Mouse (Mus musculus) cerebral cortex, adult 2 months (tissue): ENCODE measurements around the gene Tmem88b.

Experiments used
- WGBS: fragments of 180-500 bp; shearing (Covaris S2); methylation state at CpG from one replicate; pipeline ENCODE4 v1.1.7; 2018; 5-methylcytosine and 5-hydroxymethylcytosine counted together

The Tmem88b gene

DNA sequence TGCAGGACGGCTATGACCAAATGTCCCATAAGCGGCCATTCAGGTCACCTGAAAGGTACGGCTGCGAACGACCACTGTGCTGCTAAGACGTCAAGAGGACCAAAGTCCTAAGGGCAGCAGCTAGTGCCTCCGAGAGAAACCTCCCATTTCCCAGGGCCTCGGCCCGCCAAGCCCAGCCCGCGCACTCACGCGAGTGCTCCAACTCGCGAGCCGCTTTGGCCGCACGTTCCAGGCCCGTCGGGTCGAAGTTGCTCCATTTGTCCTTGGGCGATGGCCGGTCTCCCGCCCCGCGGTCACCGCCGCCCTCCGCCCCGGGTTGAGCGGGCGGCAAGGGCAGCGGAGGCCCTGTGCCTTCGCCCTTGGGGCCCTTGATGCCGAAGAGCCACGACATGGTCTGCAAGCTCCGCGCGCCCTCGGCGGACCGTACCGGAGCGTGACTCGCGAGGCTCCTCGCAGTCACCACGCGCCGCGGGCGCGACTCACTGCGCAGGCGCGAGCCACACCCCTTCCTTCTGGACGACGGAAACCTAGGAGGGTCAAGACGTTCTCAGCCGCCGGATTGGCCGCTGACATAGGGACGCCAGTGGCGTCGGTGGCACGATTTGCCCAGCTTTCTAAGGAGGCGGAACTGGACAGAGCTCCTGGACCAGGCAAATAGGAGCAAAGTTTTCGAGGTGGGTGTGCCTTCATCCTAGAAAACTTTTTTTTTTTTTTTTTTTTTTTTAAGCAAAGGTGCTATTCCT lies 24.9 kb downstream of the Tmem88b start, which contains the start of gene Atad3a:
Gene Atad3a (minus strand): TSS at position 481 of the 743 bp plus-strand sequence.
- under 1% methylated on average over 68 of the region's 68 CpGs for WGBS

GRCm38 (mm10) chr4:155759862-155760612 lies 25.6 kb downstream of the Tmem88b start:
- WGBS: 2% methylated on average over 10 of the region's 10 CpGs

DNA sequence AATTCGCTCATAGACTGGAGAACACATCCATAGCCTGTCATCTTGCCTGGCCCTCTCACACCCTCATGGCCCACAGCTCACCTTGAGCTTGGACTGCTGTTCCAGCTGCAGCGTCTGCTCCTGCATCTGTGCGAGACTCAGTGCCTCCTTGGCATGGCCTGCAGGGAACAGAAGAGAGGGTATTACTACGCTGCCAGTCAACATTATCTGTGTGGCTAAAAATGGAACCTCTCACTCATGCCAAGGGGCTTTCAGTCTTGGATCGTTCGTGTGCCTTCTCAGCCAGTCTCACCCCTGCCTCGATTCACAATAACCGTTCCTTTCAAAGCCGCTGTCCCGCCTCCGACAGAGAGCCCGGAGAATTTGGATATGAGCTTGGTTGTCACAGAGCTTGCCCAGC lies 28.7 kb downstream of the Tmem88b start:
- 64% methylated on average over 12 of the region's 12 CpGs for WGBS

- 69% methylated on average over 17 of the region's 17 CpGs for WGBS
These were observed 38.8 kb downstream of the Tmem88b start for GRCm38 (mm10) chr4:155746575-155747490.

GRCm38 (mm10) chr4:155746036-155746548 lies 39.6 kb downstream of the Tmem88b start:
- WGBS: 60% methylated on average over 8 of the region's 8 CpGs

GRCm38 (mm10) chr4:155745136-155745535 lies 40.5 kb downstream of the Tmem88b start:
- WGBS: 84% methylated on average over 5 of the region's 5 CpGs

DNA sequence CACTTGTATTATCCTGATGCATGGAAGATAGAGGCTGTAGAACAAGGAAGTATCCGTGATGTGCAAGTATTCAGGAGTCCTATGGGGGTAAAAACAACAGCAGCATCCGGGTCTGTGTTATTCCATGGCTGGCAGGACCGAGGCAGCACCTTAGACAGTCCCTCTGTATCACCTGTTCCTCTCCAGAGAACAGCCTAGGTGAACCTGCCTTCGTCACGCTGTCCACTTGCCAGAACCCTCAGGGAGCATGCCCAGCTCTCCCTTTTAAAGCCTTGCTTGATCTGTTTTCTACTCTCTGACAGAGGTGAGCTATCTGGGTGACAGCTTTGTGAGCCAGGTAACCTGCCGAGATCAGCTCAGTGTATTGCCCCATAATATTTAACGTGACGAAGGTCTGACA lies 41.2 kb downstream of the Tmem88b start:
- 74% methylated on average over 8 of the region's 8 CpGs for WGBS

GRCm38 (mm10) chr4:155742684-155743083 lies 43.0 kb downstream of the Tmem88b start:
- 93% methylated on average over 5 of the region's 5 CpGs for WGBS

- WGBS: 71% methylated on average over 10 of the region's 10 CpGs
These were observed 45.0 kb downstream of the Tmem88b start for GRCm38 (mm10) chr4:155740681-155741080.

DNA sequence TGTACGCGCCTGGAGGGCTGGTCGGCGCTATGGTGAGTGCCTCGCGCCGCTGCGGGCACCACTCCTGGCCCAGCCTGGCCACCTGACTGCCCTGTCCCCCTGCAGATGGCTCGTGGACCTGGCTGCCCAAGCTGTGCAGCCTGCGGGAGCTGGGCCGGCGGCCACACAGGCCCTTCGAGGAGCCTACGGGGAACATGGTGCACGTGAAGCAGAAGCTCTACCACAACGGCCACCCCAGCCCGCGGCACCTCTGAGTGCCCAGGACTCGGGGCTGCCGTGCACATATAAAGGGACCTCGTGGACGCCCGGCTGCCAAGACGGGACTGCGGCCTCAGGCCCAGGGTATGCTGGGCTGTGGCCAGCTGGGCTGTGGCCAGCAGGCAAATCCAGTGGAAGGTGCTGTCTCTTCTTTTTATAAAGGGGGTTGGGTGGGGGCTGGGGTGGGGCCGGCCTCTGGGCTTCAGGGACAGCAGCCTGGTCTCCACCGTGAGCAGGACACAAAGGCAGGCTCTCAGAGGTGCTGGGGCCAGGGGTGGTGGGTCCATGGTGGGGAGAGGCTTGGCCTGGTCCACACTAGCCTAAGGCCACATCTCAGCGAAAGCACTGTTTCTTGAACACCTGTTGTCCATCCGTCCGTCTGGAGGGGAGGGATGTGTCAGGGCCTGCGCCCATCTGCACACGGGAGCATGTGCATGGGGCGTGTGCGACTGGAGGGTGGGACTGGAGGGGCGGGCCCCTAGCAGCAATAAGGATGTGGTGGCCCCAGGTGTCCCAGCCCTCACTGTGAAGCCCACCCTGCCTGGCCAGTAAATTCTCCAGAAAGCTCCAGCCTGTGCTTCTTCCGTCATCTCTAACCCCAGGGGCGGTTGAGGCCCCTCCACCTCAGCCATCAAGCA lies 45.7 kb downstream of the Tmem88b start:
- WGBS: 54% methylated on average over 37 of the region's 37 CpGs

DNA sequence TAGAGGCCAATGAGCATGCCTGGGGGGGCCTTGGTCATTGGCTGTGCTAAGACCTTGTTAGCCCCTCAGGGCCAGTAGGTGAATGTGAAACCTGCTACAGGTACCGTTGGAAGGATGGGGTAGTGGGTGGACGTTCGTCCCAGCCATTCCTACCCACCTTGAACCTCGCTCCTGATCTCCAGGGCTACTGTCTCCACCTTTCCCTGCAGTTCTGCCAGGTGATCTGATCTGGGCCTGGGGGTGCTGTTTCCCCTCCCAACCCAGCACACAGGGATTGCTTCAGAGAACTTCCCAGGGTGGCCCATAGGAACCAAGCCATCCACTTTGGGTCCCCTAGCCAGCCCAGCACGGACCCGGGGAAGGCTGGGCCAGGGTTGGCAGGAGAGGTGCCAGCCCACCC lies 46.5 kb downstream of the Tmem88b start:
- 76% methylated on average over 6 of the region's 6 CpGs for WGBS

DNA sequence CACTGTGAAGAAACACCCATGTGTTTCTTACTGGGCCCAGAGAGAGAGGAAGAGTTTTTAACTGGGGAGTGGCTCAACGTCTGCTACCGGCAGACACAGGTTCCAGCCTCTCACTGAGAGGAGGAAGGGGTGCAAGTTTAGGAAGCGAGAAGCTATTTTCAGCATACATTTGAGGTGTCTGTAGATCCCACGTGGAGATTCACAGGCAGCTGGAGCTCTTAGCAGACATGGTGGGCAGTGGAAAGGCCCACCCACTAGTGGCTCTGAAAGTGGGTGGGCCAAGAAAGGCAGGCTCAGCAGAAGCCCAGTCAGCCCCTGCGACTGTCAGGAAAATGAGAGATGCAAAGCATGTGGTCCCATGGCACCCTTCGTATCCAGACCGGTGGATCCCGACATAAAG lies 47.4 kb downstream of the Tmem88b start:
- 32% methylated on average over 8 of the region's 8 CpGs for WGBS

DNA sequence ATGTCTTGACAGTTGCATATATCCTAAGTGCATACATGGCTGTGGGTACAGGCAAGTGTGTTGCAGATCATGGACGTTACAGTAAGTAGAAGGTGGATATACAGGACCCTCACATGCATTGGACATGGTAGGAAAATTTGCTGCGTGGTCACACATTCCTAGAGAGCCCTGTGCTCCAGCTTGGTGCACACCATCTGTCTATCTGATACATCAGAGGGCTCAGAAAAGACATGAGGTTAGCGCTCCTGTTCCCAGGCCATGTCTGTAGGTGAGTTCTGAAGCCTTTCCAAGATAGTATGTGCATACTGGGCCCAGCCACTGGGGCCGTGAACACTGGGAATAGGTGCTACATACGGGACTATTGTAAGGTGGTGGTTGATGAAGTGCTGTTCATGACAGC lies 49.3 kb downstream of the Tmem88b start:
- WGBS: 76% methylated on average over 5 of the region's 5 CpGs

GRCm38 (mm10) chr4:155735788-155736187 lies 49.9 kb downstream of the Tmem88b start:
- WGBS: 61% methylated on average over 5 of the region's 5 CpGs

GRCm38 (mm10) chr4:155734951-155735702 lies 50.5 kb downstream of the Tmem88b start:
- 2% methylated on average over 69 of the region's 79 CpGs for WGBS

DNA sequence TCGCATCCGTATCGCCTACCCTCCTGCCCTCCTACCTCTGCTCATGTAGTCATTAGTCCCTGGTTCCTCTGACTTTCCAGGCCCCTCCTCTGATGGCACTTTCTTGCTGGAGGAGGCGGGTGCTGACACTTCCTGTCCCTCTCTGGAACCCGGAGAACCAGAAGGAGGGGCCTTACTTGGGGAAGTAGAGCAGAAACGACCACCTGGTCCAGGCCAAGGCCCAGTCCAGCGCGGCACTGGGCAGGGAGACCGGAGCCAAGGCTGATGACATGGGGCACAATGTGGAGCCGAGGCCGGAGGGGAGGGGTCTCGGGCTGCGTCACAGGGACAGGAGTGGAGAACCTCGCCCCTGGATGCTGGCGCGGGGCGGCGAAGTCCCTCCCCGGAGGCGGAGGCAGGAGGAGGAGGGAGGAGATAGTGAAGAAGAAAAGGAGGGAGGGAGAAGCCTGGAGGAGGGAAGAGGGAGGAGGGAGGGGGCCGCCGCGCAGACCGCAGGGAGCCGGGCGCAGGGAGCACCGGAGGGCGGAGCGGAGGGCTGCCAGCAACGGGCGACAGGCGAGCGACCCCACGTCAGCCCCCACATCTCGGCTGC lies 51.2 kb downstream of the Tmem88b start, which contains the start of gene Tmem240:
Gene Tmem240 (plus strand): TSS at position 451 of the 592 bp plus-strand sequence.
- under 1% methylated on average over 33 of the region's 35 CpGs for WGBS

DNA sequence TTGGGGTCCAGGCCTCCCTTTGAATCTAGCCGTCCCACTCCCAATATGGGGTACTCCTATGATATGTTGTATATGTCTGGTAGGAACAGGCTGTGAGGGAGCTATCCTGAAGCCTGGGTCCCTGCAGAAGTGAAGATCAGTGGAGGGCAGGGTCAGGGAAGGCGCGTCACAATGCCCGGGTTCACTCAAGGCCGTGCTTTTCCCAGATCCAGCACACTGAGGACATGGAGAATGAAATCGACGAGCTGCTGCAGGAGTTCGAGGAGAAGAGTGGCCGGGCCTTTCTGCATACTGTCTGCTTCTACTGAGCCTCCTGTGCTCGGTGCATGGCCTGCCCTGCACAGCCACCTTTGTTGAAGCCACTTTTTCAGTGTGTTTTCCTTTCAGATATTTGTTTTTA lies 52.4 kb downstream of the Tmem88b start:
- WGBS: 79% methylated on average over 10 of the region's 10 CpGs
